ENCODE assay signal across 8 mouse cellular contexts in the genomic region with DNA sequence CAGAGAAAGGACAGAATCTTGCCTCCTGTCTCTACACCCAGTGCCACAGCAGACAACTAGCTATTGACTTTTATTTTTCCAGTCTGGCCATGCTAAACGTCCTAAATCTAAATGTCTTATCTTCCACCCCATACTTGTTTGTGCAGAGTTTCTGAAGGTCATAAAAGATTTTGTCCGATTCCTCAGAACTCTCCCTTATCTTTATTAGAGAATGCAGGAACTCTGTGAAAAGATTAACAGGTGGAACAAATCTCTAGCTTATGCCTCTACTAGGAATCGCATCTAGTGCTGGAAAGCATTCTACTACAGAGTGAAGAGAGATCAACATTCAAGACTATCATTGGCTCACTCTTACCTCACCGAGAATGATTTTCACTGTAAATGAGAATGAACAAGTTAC. TPM values are rescaled to one million over a fixed set of nuclear protein-coding genes. Genes with fewer than 3 reads are reported as not detected.
DNase-seq lines count a peak whose midpoint lies in the region; ATAC-seq and TF ChIP-seq lines count a peak whose summit lies in the region.

No protein-coding gene starts in this region.

- no peaks in the 10 kb centered on the region for H3K36me3 ChIP-seq in kidney, embryonic 14.5 days (ENCODE audit: control insufficient read depth, insufficient read depth, low read length)
- no peaks in the 10 kb centered on the region for H3K36me3 ChIP-seq in embryonic facial prominence, embryonic 13.5 days
- no peaks in the 10 kb centered on the region for H3K36me3 ChIP-seq in intestine, postnatal 0 days (ENCODE audit: control insufficient read depth, insufficient read depth)
- no peaks in the 10 kb centered on the region for H3K36me3 ChIP-seq in neural tube, embryonic 13.5 days

- no peak overlapping the region for H3K27ac ChIP-seq in kidney, embryonic 14.5 days (ENCODE audit: low read depth, low read length)
- H3K27ac ChIP-seq in embryonic facial prominence, embryonic 13.5 days: no peak overlapping the region
- H3K27ac ChIP-seq in intestine, postnatal 0 days (ENCODE audit: low read depth, low read length): no peak overlapping the region
- H3K27ac ChIP-seq in neural tube, embryonic 13.5 days (replicated peaks): peak overlapping the region; percentile 98

- H3K9ac ChIP-seq in kidney, embryonic 14.5 days (ENCODE audit: low read depth, low read length): no peak overlapping the region
- H3K9ac ChIP-seq in embryonic facial prominence, embryonic 13.5 days: no peak overlapping the region; the same call in 1 of the 2 replicates
- no peak overlapping the region for H3K9ac ChIP-seq in intestine, postnatal 0 days (ENCODE audit: low read depth, low read length)
- peak overlapping the region; percentile 98 for H3K9ac ChIP-seq in neural tube, embryonic 13.5 days

- H3K4me3 ChIP-seq in kidney, embryonic 14.5 days (ENCODE audit: low read length): peak overlapping the region; percentile 92
- peak overlapping the region; percentile 92 for H3K4me3 ChIP-seq in embryonic facial prominence, embryonic 13.5 days
- no peak overlapping the region for H3K4me3 ChIP-seq in intestine, postnatal 0 days (ENCODE audit: low read depth, low read length)
- H3K4me3 ChIP-seq in neural tube, embryonic 13.5 days: peak overlapping the region; percentile 94

- DNase-seq in kidney, postnatal 25 days: no peak
- no peak for DNase-seq in urinary bladder, postnatal 4 days (ENCODE audit: low spot score in 2 of 2)
- DNase-seq in spleen, postnatal 4 days (ENCODE audit: low spot score in 2 of 2): no peak
- DNase-seq in adrenal gland, postnatal 14 days: no peak

- peak overlapping the region; percentile 87 for H3K4me2 ChIP-seq in kidney, embryonic 14.5 days (replicated peaks; ENCODE audit: low read depth, low read length)
- peak overlapping the region; percentile 86 for H3K4me2 ChIP-seq in embryonic facial prominence, embryonic 13.5 days
- H3K4me2 ChIP-seq in intestine, postnatal 0 days (replicated peaks; ENCODE audit: low read depth): peak overlapping the region; percentile 70
- H3K4me2 ChIP-seq in neural tube, embryonic 13.5 days: peak overlapping the region; percentile 84

- no peaks in the 10 kb centered on the region for H3K27me3 ChIP-seq in kidney, embryonic 14.5 days (ENCODE audit: control insufficient read depth, insufficient read depth, low read length)
- no peaks in the 10 kb centered on the region for H3K27me3 ChIP-seq in embryonic facial prominence, embryonic 13.5 days
- H3K27me3 ChIP-seq in intestine, postnatal 0 days (replicated peaks; ENCODE audit: control insufficient read depth, insufficient read depth, low read length): no peaks in the 10 kb centered on the region
- no peaks in the 10 kb centered on the region for H3K27me3 ChIP-seq in neural tube, embryonic 13.5 days

- peaks cover 18% of the 10 kb centered on the region for H3K4me1 ChIP-seq in kidney, embryonic 14.5 days (ENCODE audit: control insufficient read depth, insufficient read depth, low read length)
- peaks cover 40% of the 10 kb centered on the region for H3K4me1 ChIP-seq in embryonic facial prominence, embryonic 13.5 days
- H3K4me1 ChIP-seq in intestine, postnatal 0 days (replicated peaks; ENCODE audit: control insufficient read depth, insufficient read depth, low read length): 0 out of 2 replicates have a peak, but pooled peaks cover 4% of the 10 kb centered on the region
- peaks cover 56% of the 10 kb centered on the region for H3K4me1 ChIP-seq in neural tube, embryonic 13.5 days (replicated peaks)

- TF ChIP-seq CTCF in intestine, postnatal 0 days (IDR thresholded peaks at IDR 0.05; ENCODE audit: low read depth): no peak

- ATAC-seq in kidney, embryonic 14.5 days (ENCODE audit: low FRiP score, low TSS enrichment): no peak
- no peak for ATAC-seq in embryonic facial prominence, embryonic 13.5 days (ENCODE audit: insufficient number of reproducible peaks, insufficient read depth, low FRiP score, low TSS enrichment, low read depth)
- no peak for ATAC-seq in intestine, postnatal 0 days
- ATAC-seq in neural tube, embryonic 13.5 days (ENCODE audit: low read depth): no peak

- WGBS in kidney, embryonic 14.5 days: 46% methylated on average over 4 of the region's 4 CpGs
- WGBS in embryonic facial prominence, embryonic 13.5 days: 65% methylated on average over 4 of the region's 4 CpGs
- WGBS in intestine, postnatal 0 days: 26% methylated on average over 4 of the region's 4 CpGs
- WGBS in neural tube, embryonic 13.5 days: 54% methylated on average over 4 of the region's 4 CpGs

- no peaks in the 10 kb centered on the region for H3K9me3 ChIP-seq in kidney, embryonic 14.5 days (ENCODE audit: control insufficient read depth, low read length)
- 0 out of 2 replicates have a peak, but pooled peaks cover 6% of the 10 kb centered on the region for H3K9me3 ChIP-seq in embryonic facial prominence, embryonic 13.5 days
- H3K9me3 ChIP-seq in intestine, postnatal 0 days (ENCODE audit: control insufficient read depth): no peaks in the 10 kb centered on the region
- no peaks in the 10 kb centered on the region for H3K9me3 ChIP-seq in neural tube, embryonic 13.5 days

RNA-seq across cellular contexts. Expression of a gene that starts 1.7 kb away (rescaled TPM):
- 8.0 and 15.5 TPM in 2 replicates for polyA plus RNA-seq in kidney, embryonic 14.5 days (2014; fragmentation: Nextera tagmentation; extraction: Ambion mirVana)
- polyA plus RNA-seq in embryonic facial prominence, embryonic 13.5 days (2015; fragmentation: Nextera tagmentation; extraction: Ambion mirVana): 11.0 and 13.3 TPM in 2 replicates
- 11.2 and 11.7 TPM in 2 replicates for polyA plus RNA-seq in intestine, postnatal 0 days (2015; fragmentation: Nextera tagmentation; extraction: Ambion mirVana)
- polyA plus RNA-seq in neural tube, embryonic 13.5 days (2015; fragmentation: Nextera tagmentation; extraction: Ambion mirVana): 12.5 TPM in 2 replicates
- 19.6 and 22.3 TPM in 2 replicates for total RNA-seq in adrenal gland, postnatal 14 days (2021)
